Mouse (Mus musculus) right cerebral cortex, adult 2 months (tissue): ENCODE results near the gene Gm3776.
"Not testable (repeated sequence)": the region's sequence is repeated elsewhere in the genome, so short reads cannot be mapped to it uniquely, and the experiment has no call there.

Experiments used
- DNase-seq, 2 experiments: peaks; one replicate each; pipeline ENCODE4 v3.0.0; 2021 to 2022; ENCODE audit warnings: low spot score in 2 of 2

Gene Gm3776

DNA sequence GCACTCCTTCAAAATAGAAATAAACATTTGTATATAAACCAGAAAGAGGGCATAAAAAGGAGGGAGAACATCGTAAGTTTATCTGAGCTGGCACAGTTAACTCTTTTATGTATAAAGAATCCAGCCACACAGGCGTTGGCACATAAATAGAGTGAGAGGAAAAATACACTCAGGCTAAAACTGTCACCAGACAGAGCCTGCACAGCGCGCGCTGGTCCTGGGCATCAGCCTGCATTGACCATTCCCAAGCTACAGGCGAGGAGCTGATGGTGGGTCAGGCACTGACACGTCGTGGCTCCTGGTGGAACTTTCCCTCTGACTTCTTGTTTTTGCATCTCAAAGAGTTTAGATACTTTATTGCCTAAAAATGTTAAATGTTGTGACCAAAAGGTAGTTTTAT is 35.5 kb downstream of the Gm3776 start:
- DNase-seq, result not testable (repeated sequence)

- not testable (repeated sequence) for DNase-seq
Observed at GRCm38 (mm10) chr9:78293683-78294082, 36.8 kb downstream of the Gm3776 start.

DNA sequence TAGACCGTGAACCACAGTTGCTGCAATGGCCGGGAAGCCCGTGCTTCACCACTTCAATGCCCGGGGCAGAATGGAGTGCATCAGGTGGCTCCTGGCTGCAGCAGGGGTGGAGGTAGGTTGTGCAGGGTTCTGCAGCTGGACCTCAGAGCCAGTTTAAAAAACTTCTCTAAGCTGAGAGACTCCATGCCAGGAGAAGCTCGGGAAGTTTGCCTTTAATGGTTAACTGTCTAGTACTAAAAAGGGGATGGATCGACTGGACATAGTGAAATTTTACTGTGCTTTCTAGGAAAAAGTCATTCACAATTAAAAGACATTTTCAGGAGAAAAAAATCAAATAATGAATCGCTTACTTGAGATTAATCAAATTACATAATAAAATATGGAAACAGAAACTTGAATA is 37.9 kb downstream of the Gm3776 start:
- not testable (repeated sequence) for DNase-seq

GRCm38 (mm10) chr9:78296089-78296488 is 39.2 kb downstream of the Gm3776 start:
- peak; percentile 26 to 44 for DNase-seq

DNA sequence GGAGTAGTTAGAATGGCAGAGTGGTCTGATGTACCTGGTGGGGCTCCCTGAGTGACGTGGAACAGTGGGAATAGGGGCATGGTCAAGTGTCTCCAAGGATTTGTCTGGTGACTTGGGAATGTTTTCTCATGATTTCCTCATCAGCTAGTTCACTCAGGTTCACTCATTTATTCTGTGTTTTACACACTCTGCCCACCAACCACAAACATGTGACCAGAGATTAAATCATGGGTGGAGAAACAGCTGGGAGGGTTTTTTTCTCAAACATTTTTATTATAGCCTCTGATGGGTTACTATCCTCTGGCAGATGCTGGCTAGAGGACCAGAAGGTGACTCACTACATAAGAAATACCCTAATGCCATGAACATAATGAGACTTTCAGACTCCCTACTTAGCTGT is 41.3 kb downstream of the Gm3776 start:
- DNase-seq, result no peak

DNA sequence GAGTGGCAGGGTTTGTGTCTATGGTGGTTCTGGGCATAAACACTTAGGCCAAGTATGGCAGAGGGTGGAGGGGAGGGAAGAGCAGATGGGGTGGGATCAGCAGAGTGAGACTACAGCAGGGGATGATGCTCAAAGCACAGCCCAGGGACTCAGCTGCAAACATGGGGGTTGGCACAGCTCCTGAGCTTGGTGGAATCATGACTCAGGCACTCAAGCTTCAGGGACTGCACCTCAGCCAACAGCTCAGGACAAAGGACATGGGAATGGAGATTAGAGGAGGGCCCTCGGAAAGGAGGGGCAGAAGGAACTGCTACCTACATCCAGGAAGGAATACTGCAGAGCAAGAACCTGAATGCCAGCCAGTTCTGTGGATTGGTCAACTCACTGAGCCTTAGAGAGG is 42.2 kb downstream of the Gm3776 start:
- DNase-seq, result not testable (repeated sequence)

DNA sequence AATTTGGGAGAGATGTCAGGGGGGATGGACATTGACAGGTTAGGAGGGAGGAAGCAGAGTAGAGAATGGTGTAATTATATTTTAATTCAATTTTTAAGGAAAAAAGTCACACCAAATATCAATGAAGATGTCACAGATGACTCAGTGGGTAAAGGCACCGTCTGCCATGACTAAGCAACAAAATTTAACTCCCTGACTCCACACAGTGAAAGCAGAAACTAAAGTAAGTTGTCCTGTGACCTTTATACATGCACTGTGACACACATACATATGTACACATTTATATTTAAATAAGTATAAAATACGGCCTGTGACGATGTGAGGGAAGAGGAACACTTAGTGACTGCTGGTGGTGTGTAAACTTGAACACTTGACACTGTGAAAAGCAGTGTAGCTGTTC is 51.2 kb downstream of the Gm3776 start:
- not testable (repeated sequence) for DNase-seq

GRCm38 (mm10) chr9:78314696-78315095 is 57.8 kb downstream of the Gm3776 start, which contains the start of gene Omt2a:
TSS of gene Omt2a (minus strand) at chr9:78314796.
- no peak for DNase-seq
